Mouse (Mus musculus): ENCODE data around the gene Idi2.
"Not testable (repeated sequence)": the region's sequence is repeated elsewhere in the genome, so short reads cannot be mapped to it uniquely, and the experiment has no call there.

The Idi2 gene

DNA sequence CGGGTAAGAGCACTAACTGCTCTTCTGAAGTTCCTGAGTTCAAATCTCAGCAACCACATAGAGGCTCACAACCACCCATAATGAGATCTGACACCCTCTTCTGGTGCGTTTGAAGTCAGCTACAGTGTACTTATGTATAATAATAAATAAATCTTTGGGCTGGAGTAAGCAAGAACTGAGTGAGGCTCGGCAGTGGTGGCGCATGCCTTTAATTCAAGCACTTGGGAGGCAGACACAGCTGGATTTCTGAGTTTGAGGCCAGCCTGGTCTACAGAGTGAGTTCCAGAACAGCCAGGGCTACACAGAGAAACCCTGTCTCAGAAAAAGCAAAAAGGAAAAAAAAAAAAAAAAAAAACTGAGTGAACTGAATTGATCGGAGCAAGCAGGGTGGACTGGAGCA is 44.6 kb downstream of the Idi2 start:
- not testable (repeated sequence) for DNase-seq (ENCODE audit: low spot score)

DNA sequence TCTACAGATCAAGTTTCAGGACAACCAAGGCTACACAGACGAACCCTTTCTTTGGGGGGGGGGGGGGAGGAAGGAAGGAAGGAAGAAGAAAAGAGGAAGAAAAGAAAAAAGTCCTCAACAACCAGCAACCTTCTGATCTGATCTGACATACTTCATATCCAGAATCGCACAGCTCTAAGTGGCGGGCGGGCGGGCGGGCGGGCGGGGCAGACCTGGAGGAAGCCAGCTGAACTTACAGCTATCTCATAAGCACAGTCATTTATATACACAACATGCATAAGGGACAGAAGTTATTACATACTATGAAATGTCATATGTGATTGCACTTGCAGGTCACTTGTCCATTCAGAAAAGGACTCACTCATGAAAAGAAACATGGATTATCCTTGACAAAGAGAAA is 46.8 kb downstream of the Idi2 start:
- no peak for DNase-seq (ENCODE audit: low spot score)

DNA sequence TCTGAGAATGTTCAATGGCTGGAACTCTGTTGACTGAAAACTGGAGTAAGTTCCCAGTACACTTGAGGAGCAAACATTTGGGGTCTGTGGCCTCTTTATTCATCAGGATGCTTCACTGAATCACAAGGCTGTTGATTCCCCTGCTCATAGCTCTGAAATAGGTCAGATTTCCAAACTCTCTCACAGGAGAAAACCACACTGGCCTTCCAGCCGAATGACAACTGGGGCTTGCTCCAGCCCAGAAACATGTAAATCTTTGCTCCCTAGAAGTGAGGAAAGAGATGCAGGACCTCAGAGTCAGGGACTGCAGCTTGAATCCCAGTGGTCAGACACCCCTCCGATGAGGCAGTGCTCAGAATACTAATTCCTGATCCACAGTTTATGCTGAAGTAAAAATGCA is 50.6 kb downstream of the Idi2 start:
- DNase-seq (ENCODE audit: low spot score), result no peak

Measured in MN1 (cell line).